Mouse (Mus musculus) B cell, adult 2 months (primary cell): ENCODE measurements around the gene Skor1.
A peak's percentile ranks its signal among the peaks of the same experiment; 100 is the strongest.

Experiments
- DNase-seq, 2 experiments: peaks; one replicate each; pipeline ENCODE4 v3.0.0; 2022

The Skor1 gene

DNA sequence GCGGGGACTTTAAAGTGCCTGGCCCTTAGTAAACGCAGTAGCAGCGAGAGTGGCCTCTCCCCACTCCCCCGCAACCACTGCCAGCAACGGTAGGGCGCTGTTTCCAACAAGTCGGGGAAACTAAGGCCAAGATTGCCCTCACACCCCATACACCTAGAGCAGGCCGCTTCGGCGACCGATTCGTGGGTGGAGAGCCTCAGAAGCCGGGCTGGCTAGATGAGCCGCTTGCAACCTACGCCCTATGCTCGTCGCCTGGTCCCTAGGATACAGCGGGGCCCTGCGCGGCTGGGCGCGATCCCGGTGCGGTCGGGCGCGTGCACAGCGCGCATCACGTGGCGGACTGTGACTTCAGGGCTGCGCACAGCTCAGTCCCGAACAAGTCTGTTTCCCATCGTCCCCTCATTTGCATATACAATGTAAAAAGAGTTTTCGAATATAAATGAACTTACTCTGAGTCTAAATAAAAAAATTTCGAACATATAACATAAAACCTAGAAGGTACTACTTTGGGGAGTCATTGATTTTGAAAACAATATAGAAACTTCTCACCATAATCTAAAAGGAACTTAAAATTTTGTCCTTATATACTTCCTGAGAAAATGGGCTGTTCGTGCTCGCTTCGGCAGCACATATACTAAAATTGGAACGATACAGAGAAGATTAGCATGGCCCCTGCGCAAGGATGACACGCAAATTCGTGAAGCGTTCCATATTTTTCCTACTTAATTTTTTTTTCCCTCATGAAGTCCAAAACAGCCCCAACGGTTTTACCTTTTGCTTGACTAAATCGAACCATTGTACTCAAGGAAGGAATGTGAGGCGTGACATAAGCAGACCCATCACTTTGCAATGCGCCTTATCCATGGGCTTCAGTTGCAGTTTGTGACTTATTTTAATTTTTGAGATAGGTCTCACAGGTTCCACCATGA, 15.8 kb downstream of the Skor1 start:
- peak; percentile 96 to 97 for DNase-seq

DNA sequence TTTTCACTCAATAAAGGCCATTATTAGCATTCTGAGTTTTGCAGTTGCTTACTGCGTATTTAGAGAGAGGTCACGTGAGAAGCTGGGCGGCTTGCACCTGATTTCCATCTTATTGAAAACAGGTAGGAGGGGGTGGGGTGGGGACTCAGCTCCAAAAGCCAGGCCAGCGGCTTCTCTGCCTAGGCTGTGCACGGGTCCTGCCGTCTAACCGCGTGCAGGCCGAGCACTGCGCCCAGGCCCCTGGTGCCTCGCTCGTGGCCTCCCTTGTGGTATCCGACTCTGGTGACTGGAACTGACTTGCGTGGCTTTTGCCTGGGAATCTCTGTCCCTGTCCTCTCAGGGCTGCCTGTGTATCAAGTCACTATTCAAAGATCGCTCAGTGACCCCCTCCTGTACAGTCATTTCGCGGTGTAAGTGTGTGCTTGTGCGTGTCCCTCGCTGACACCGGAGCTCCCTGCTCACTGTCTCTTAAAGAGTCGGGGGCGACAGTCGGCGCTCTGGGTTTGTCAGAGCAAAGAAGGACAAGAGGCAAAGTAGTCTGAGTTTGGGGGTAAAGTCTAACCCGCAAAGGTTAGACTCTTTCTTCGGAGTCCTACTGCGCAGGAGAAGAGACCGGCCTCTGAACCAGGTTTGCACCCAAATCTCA, 16.7 kb downstream of the Skor1 start:
- DNase-seq = peak in 1 of 2 experiments; percentile 63

GRCm38 (mm10) chr9:63129641-63130041, 19.1 kb downstream of the Skor1 start:
- DNase-seq = no peak

- DNase-seq = no peak
Observed at GRCm38 (mm10) chr9:63124512-63124911, 24.2 kb downstream of the Skor1 start.

GRCm38 (mm10) chr9:63123451-63124438, 25.0 kb downstream of the Skor1 start:
- peak; percentile 90 to 92 for DNase-seq

DNA sequence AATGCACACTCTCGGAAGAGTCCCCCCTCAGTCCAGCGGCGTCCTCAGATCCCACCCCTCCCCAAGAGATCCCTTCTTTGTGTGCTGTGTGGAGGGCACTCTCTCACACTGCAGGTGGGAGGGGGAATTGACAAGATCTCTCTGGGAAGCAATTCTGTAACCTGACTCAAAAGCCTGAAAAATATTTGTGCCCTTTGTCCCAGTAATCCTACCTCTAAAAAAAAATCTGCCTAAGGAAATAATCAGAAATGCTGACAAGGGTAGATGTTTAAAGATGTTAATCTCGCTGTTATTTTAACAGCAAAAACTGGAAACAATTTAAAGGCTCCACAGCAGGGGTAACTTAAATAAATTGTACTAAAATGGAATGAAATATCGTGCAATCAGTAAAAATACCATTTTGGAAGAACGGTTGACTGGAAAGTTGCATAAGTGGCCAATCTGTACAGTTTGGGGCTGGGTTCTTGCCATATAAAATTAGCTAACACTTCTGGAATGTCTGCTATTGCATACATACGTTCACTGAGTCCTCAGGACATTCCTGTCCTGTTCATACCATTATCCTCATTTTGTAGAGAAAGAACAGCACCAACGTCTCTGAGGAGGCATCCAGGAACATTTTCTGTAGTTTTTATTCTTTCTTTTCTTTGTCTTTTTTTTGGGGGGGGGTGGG, 26.5 kb downstream of the Skor1 start:
- DNase-seq = no peak

- DNase-seq = no peak
Observed at GRCm38 (mm10) chr9:63118385-63118784, 30.4 kb downstream of the Skor1 start.

- DNase-seq = no peak
Observed at GRCm38 (mm10) chr9:63112514-63112913, 36.2 kb downstream of the Skor1 start.

DNA sequence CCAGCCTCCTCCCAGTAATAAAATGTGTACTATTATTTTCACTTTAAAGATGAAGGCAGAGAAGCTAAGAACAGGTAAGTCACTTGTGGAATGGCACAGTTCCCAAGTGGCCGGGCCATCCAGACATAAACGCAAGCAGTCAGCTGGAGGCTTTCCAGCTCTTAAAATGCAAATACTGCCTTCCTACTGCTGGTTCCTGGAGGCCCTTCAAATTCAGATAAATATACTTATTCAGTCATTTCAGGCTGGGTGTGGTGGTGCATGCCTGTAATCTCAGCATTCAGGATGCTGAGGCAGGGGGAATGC, 39.0 kb downstream of the Skor1 start:
- no peak for DNase-seq

DNA sequence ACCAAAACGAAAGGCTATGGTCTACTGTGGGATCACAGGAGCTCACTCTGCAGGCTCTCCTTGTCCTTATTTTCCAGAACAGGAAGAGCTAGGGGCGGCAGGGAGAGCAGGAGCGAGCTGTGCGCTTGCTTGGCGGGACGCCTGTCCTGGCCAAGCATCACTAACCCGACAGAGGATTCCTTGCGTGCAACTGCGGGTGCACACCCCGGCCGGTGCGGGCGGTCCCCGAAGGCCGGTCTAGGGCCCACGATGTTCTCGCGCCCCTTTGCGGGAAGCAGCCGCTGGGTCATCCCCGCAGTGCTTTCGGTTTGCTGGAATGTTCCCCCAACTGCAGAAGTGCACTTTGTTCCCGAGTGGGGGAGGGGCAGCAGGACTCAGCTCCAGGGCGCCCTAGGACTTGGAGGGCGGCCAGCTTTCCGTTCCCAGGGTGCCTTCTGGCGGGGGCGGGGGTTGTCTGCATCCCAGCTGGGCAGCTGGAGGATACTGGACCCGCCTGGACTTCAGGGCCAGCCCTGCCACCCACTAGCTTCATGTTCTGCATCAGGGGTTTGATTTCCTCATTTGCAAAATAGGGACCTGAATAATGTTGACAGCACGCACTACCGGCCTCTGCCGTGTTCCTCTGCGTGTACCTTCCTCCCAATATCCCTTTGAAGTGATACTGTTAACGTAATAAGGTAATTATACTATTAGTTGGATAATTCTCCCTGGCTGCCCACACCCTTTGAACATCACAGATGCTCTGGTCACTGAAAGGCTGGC, 39.6 kb downstream of the Skor1 start:
- DNase-seq = peak; percentile 35 to 37

DNA sequence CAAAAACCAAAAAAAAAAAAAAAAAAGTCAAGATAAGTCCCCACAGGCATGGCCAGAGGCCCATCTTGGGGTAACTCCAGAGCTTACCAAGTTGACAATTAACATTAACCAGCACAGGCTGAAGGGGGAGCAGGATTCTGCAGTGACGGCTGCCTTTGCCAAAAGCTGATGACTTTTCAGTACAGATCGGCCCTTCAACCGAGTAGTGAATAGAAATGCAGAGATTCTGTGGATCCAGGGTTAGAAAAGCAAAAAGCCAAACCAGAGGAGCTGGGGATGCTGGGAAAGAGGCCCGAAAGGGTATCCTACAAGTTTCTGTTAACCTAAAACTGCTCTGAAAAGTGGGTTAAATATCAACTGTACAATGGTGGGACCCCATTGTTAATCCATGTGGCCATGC, 40.2 kb downstream of the Skor1 start:
- DNase-seq = no peak

- DNase-seq = no peak
Observed at GRCm38 (mm10) chr9:63100660-63101059, 48.1 kb downstream of the Skor1 start.

GRCm38 (mm10) chr9:63099876-63100275, 48.9 kb downstream of the Skor1 start:
- no peak for DNase-seq

- no peak for DNase-seq
Observed at GRCm38 (mm10) chr9:63099344-63099743, 49.4 kb downstream of the Skor1 start.

DNA sequence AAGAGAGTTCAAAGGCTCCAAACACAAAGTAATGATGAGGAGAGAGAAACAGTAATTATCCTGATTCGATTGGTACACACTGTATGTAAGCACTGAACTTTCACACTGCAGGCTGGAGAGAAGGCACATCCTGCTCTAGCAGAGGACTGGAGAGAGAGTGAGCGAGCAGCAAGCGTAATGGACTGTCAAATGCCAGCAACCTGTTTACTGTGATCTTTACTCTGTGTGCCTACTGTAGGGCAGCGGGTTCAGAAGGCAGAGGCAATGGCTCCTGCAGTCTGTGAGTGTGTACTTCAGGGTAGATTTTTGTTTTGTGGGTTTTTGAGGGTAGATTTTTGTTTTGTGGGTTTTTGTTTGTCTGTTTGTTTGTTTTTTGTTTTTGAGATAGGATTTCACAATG, 49.9 kb downstream of the Skor1 start:
- DNase-seq = no peak

- DNase-seq = no peak
Observed at GRCm38 (mm10) chr9:63097204-63097603, 51.6 kb downstream of the Skor1 start.

DNA sequence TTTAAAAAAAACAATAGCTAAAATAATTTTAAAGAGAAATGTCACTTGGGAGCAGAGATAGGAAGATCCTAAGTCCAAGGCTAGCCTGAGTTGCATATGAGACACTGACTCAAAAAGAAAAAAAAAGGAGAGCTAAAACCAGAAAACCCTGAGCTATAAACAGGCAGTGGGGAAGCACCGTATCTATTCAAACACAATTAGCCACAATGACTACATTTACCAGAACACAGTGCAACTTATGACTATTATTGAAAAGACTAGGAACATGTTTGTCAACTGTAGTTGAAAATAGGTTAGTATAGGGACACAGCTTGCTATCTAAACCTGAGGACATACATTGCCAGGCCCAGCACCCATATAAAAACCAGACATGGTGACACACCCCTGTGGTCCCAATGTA, 54.7 kb downstream of the Skor1 start:
- no peak for DNase-seq

DNA sequence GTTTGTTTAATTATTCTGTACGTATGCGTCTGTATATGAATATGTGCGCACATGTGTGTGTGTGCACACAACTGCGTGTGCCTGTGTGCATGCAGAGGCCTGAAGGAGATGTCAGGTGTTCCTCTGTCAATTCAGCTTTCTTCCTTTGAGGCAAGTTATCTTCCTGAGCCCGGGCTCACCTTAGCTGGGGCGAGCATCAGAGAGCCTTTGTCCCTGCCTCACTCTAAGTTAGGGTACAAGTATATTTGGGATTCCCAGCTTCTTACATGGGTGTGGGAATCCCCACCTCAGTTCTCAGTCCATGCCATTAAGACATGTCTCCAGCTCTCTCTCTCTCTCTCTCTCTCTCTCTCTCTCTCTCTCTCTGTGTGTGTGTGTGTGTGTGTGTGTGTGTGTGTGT, 56.2 kb downstream of the Skor1 start:
- no peak for DNase-seq

DNA sequence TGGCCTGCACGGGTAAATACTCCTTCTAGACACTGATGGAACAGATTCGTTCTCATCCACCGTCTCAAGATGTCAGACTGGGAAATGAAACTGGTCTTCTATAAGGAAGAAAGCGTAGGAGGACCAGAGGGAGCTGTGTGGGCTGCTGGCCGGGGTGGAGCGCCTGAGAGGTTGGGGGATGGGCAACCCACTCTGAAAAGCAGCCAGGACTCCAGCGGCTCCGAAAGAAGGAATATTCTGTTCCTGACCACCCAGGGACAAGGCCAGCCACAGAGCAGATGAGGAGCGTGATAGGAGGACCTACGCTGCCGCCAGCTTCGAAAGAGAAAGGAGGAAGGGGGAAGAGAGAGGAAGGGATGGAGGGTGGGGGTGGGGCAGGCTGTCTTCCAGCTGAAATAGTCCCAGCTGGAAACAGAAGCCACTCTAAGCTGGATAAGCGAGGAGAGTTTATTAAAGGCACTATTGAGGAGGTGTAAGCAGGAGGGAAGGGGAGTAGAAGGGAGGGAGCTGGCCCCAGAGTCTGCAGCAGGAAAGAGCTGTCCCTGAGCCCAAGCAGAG, 56.7 kb downstream of the Skor1 start:
- DNase-seq = no peak

DNA sequence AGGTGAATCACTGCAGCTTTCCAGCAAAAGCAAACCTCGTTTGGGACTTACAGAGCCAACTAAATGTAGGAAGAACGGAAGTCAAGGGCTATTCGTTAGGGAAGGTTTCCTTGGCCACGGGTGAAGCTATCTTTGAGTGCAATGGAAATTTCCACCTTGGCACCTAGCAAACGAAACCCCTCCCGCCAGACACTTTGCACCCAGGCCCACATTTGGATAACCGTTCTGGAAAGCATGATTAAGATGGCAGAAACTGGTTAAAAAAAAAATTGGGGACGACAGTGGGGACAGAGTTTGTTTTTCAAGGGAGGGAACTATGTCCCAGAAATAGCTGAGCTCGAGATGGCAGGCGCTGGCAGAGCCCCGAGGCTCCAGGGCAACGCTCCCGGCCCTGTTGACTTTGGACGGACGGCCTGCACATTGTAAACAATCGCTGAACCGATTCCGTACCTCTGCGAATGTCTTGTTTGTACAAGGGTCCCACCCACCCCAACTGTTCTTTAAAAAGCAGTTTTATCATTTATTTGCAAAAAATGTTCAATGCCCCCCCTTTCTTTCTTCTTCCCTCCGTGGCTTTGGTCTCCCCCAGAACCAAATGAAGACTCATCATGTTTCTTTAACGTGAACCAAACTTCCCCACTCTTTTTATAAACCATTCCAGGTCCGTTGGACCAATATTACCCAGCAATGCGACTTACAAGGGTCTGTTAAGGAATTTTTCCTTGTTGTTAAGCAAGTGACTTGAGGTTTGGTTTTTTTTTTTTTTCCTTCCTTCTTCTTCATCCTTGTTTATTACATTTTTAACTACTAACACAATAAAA, 57.5 kb downstream of the Skor1 start:
- no peak for DNase-seq

- no peak for DNase-seq
Observed at GRCm38 (mm10) chr9:63089141-63089540, 59.6 kb downstream of the Skor1 start.
